18 mouse cellular contexts compared by ENCODE assay signal in the genomic region with DNA sequence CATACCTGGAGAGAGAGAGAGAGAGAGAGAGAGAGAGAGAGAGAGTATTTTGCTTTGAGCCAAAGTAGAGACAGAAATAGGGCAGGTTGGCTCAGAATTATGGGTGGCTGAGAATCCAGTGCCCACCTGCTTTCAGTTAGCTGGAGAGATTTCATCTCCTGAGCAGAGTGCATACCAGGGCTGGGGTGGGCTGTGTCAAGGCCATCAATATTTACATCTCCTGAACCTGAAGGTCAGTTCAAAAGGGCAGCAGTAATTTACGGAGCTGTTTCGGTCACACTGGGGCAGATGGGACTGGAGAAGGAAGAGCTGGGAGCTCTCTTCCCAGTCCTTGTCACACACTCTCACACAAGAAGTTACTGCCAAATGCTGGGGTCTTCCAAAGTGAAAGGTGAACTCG.
DNase-seq lines count a peak whose midpoint lies in the region; ATAC-seq lines count a peak whose summit lies in the region.
"Had no signal": no experiment of that assay in that cellular context is flagged by ENCODE, and none has a peak within 500 bp of the region (broad histone marks: within the 10 kb centered on the region; RNA-seq: fewer than 3 reads in every experiment).

No protein-coding gene starts in this region.

- H3K4me2 ChIP-seq in neural tube, embryonic 15.5 days, result no peak overlapping the region
- H3K4me2 ChIP-seq: embryonic facial prominence, embryonic 12.5 days; forebrain, embryonic 15.5 days; heart, embryonic 13.5 days; hindbrain, embryonic 14.5 days had no signal

- no peaks in the 10 kb centered on the region for H3K27me3 ChIP-seq in neural tube, embryonic 15.5 days (replicated peaks)
- H3K27me3 ChIP-seq in embryonic facial prominence, embryonic 10.5 days (replicated peaks; ENCODE audit: low read depth, poor library complexity, severe bottlenecking), result no peaks in the 10 kb centered on the region
- no peaks in the 10 kb centered on the region for H3K27me3 ChIP-seq in midbrain, embryonic 10.5 days (ENCODE audit: low read depth, poor library complexity, severe bottlenecking)
- H3K27me3 ChIP-seq: embryonic facial prominence, embryonic 12.5 days; forebrain, embryonic 15.5 days; heart, embryonic 13.5 days had no signal

- no peaks in the 10 kb centered on the region for H3K9me3 ChIP-seq in neural tube, embryonic 15.5 days (replicated peaks)
- H3K9me3 ChIP-seq in embryonic facial prominence, embryonic 10.5 days, result no peaks in the 10 kb centered on the region
- no peaks in the 10 kb centered on the region for H3K9me3 ChIP-seq in midbrain, embryonic 10.5 days (replicated peaks)
- H3K9me3 ChIP-seq: embryonic facial prominence, embryonic 12.5 days; forebrain, embryonic 15.5 days; heart, embryonic 13.5 days had no signal

- no peak overlapping the region for H3K9ac ChIP-seq in neural tube, embryonic 15.5 days (replicated peaks)
- H3K9ac ChIP-seq: embryonic facial prominence, embryonic 12.5 days; forebrain, embryonic 15.5 days; heart, embryonic 13.5 days; hindbrain, embryonic 14.5 days had no signal

- peaks cover 25% of the 10 kb centered on the region for H3K4me1 ChIP-seq in neural tube, embryonic 15.5 days
- H3K4me1 ChIP-seq in embryonic facial prominence, embryonic 10.5 days, result peaks cover 73% of the 10 kb centered on the region
- peaks cover 65% of the 10 kb centered on the region for H3K4me1 ChIP-seq in midbrain, embryonic 10.5 days

- peak; percentile 47 for DNase-seq in neural tube, embryonic 10.5 days (ENCODE audit: extremely low spot score, low spot score)
- DNase-seq in embryonic facial prominence, embryonic 10.5 days (ENCODE audit: low spot score), result peak; percentile 63
- DNase-seq in mesoderm, embryonic 11.5 days (ENCODE audit: low read depth, low spot score), result peak; percentile 79
- no peak for DNase-seq in midbrain, embryonic 10.5 days (ENCODE audit: low spot score)
- no peak for DNase-seq in adrenal gland, adult 2 months
- DNase-seq: adrenal gland, postnatal 14 days; cerebellum, adult 18-20 months; cerebellum, adult 9-11 months; cerebellum, postnatal 36 days; gastrocnemius, postnatal 36 days; heart, adult 11 months; heart, postnatal 36 days had no signal

- ATAC-seq in neural tube, embryonic 15.5 days (ENCODE audit: low FRiP score), result no peak
- no peak for ATAC-seq in inflammation-experienced regulatory T-cells, adult 6 months
- ATAC-seq: forebrain, embryonic 15.5 days had no signal

- 38% methylated on average over 3 of the region's 3 CpGs for WGBS in neural tube, embryonic 15.5 days
- WGBS in embryonic facial prominence, embryonic 10.5 days, result 22% methylated on average over 3 of the region's 3 CpGs
- WGBS in midbrain, embryonic 10.5 days, result 66% methylated on average over 3 of the region's 3 CpGs

- H3K4me3 ChIP-seq in neural tube, embryonic 15.5 days (replicated peaks), result no peak overlapping the region
- H3K4me3 ChIP-seq in embryonic facial prominence, embryonic 10.5 days, result no peak overlapping the region
- H3K4me3 ChIP-seq in midbrain, embryonic 10.5 days, result no peak overlapping the region
- H3K4me3 ChIP-seq: embryonic facial prominence, embryonic 12.5 days; forebrain, embryonic 15.5 days; heart, embryonic 13.5 days had no signal

- no peaks in the 10 kb centered on the region for H3K36me3 ChIP-seq in neural tube, embryonic 15.5 days
- H3K36me3 ChIP-seq in embryonic facial prominence, embryonic 10.5 days (replicated peaks), result peaks cover 5% of the 10 kb centered on the region; the same call in 1 of the 2 replicates
- peaks cover 26% of the 10 kb centered on the region for H3K36me3 ChIP-seq in midbrain, embryonic 10.5 days
- H3K36me3 ChIP-seq: embryonic facial prominence, embryonic 12.5 days; forebrain, embryonic 15.5 days; heart, embryonic 13.5 days had no signal

- no peak overlapping the region for H3K27ac ChIP-seq in neural tube, embryonic 15.5 days (replicated peaks)
- no peak overlapping the region; the same call in 1 of the 2 replicates for H3K27ac ChIP-seq in embryonic facial prominence, embryonic 10.5 days (replicated peaks)
- H3K27ac ChIP-seq in midbrain, embryonic 10.5 days (replicated peaks), result no peak overlapping the region
- H3K27ac ChIP-seq: forebrain, embryonic 15.5 days; heart, embryonic 13.5 days; hindbrain, embryonic 14.5 days had no signal

Comparison
In these comparisons a context has a peak if more than half of its experiments do, and no peak if none do; other contexts are left out.
1. DNase-seq: peak in neural tube, embryonic 10.5 days (single experiment), embryonic facial prominence, embryonic 10.5 days (single experiment) and mesoderm, embryonic 11.5 days (single experiment); none in midbrain, embryonic 10.5 days (single experiment) and adrenal gland, adult 2 months (single experiment).